In the genomic region with DNA sequence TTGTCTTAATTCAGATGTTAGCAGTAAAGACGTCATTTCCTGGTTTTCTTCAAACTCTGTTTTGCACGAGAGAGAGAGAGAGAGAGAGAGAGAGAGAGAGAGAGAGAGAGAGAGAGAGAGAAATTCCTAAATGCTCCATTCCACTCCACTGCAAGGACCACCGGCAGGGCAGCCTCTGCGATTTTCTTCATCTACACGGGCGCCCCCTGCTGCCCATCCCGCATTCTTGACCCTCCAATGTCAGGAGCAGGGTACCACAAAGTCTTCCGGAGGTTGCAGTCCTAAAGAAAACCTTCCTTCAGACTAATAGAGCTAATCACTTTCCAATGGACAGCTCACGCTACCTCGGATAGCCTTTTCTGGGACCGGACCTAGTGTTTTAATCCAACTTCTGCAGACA, we compare ENCODE assay signal across 8 mouse cellular contexts. TPM values are rescaled to one million over a fixed set of nuclear protein-coding genes. Genes with fewer than 3 reads are reported as not detected.
DNase-seq lines count a peak whose midpoint lies in the region; ATAC-seq and TF ChIP-seq lines count a peak whose summit lies in the region.

No protein-coding gene starts in this region.

- H3K36me3 ChIP-seq in hindbrain, postnatal 0 days (ENCODE audit: insufficient read depth, low read length), result no peaks in the 10 kb centered on the region

- peak overlapping the region; percentile 99 for H3K4me2 ChIP-seq in hindbrain, postnatal 0 days (ENCODE audit: low read depth, low read length)

- no peak overlapping the region for H3K27ac ChIP-seq in hindbrain, postnatal 0 days

- peak; percentile 92 for DNase-seq in NIH3T3 (ENCODE audit: low read depth)
- peak; percentile 59 to 83 for DNase-seq in cerebellum, postnatal 25 days
- DNase-seq in gastrocnemius, adult 8-10 months (ENCODE audit: low spot score in 2 of 2), result peak; percentile 49 to 52
- DNase-seq in hindbrain, postnatal 0 days (ENCODE audit: low spot score), result peak; percentile 90
- peak; percentile 52 to 79 for DNase-seq in left cerebral cortex, postnatal 14 days (ENCODE audit: low spot score in 2 of 2)
- DNase-seq in right cerebral cortex, postnatal 36 days (ENCODE audit: low spot score in 2 of 2), result peak; percentile 32 to 45
- DNase-seq in yolk sac, embryonic 10.5 days (ENCODE audit: low spot score), result peak; percentile 73

- peak; percentile 84 for TF ChIP-seq CTCF in hindbrain, postnatal 0 days (IDR thresholded peaks at IDR 0.05; ENCODE audit: low read depth)

- intact Hi-C loops in left cerebral cortex, postnatal 14 days (cut with DNase I), result loop anchor here (2.0 to 5.0 kb wide), 2 partner anchors 82 to 194 kb away; no protein-coding TSS in a partner anchor

- no peak overlapping the region for H3K9ac ChIP-seq in hindbrain, postnatal 0 days (replicated peaks; ENCODE audit: low read length)

- under 1% methylated on average over 11 of the region's 11 CpGs for WGBS in hindbrain, postnatal 0 days

- H3K9me3 ChIP-seq in hindbrain, postnatal 0 days (ENCODE audit: low read length), result no peaks in the 10 kb centered on the region

- peak; percentile 88 for ATAC-seq in hindbrain, postnatal 0 days
- peak; percentile 89 for ATAC-seq in megakaryocyte progenitor cell, adult 5-6 weeks (replicated peaks; ENCODE audit: poor library complexity)

- H3K27me3 ChIP-seq in hindbrain, postnatal 0 days (ENCODE audit: insufficient read depth, low read length), result no peaks in the 10 kb centered on the region

- peak overlapping the region; percentile 75 for H3K4me3 ChIP-seq in hindbrain, postnatal 0 days (ENCODE audit: low read length)

- no peaks in the 10 kb centered on the region for H3K4me1 ChIP-seq in hindbrain, postnatal 0 days (ENCODE audit: insufficient read depth, low read length)

RNA-seq across cellular contexts. Expression of a gene that starts 0.5 kb away (rescaled TPM):
- total RNA-seq in gastrocnemius, adult 8-10 months (2022), result 1 to 10 TPM; 4.7 to 9.1 (median 6.5) TPM
- 5.0 and 6.6 TPM in 2 replicates for total RNA-seq in hindbrain, postnatal 0 days (2014; rRNA removed)
- polyA plus RNA-seq in hindbrain, postnatal 0 days (2015; fragmentation: Nextera tagmentation; extraction: Ambion mirVana), result 1.4 and 1.7 TPM in 2 replicates
- total RNA-seq in left cerebral cortex, postnatal 14 days (2021), result 1 to 10 TPM; 7.4 to 8.9 TPM
- 0.07 and 0.30 TPM in 2 replicates for total RNA-seq in megakaryocyte progenitor cell, adult 5-6 weeks (2015)
- total RNA-seq in megakaryocyte progenitor cell, adult 5-6 weeks (2017), result 0.12 and 0.20 TPM in 2 replicates

Comparison
In these comparisons a context has a peak if more than half of its experiments do, and no peak if none do; other contexts are left out.
1. DNase-seq: peak in every context shown above with its lines; median percentile 92 in NIH3T3; 90 in hindbrain, postnatal 0 days; 73 in yolk sac, embryonic 10.5 days; 71 in cerebellum, postnatal 25 days; 66 in left cerebral cortex, postnatal 14 days; 50 in gastrocnemius, adult 8-10 months; 38 in right cerebral cortex, postnatal 36 days.